Mouse (Mus musculus) neural tube, embryonic 12.5 days (tissue): ENCODE measurements around the gene Sgo2b. TPM values are rescaled to one million over a fixed set of nuclear protein-coding genes. Genes with fewer than 3 reads are reported as not detected.
A peak's percentile ranks its signal among the peaks of the same experiment; 100 is the strongest.
"Not testable (repeated sequence)": the region's sequence is repeated elsewhere in the genome, so short reads cannot be mapped to it uniquely, and the experiment has no call there.

ENCODE experiments used
- ATAC-seq: fragments of 200-750 bp; cut with Nextera tagmentation; 2 replicates; pipeline ENCODE4 v1.8.0; 2017; ENCODE audit warnings: low read depth, mild to moderate bottlenecking, moderate TSS enrichment, moderate library complexity; ENCODE audit not compliant: low FRiP score
- H3K27ac ChIP-seq: fragments of 300-500 bp; sonication (generic); 2 replicates; pipeline ENCODE4 v1.5.1; 2016
- H3K27me3 ChIP-seq: fragments of 300-500 bp; sonication (generic); replicated peaks from 2 replicates; pipeline ENCODE4 v1.6.1; 2016; ENCODE audit warnings: mild to moderate bottlenecking
- H3K36me3 ChIP-seq: fragments of 300-500 bp; sonication (generic); 2 replicates; pipeline ENCODE4 v1.6.1; 2016; ENCODE audit warnings: mild to moderate bottlenecking
- H3K4me1 ChIP-seq: fragments of 300-500 bp; sonication (generic); 2 replicates; pipeline ENCODE4 v1.6.1; 2016
- H3K4me2 ChIP-seq: fragments of 300-500 bp; sonication (generic); replicated peaks from 2 replicates; pipeline ENCODE4 v1.6.1; 2016; ENCODE audit warnings: mild to moderate bottlenecking
- H3K4me3 ChIP-seq: fragments of 300-500 bp; sonication (generic); 2 replicates; pipeline ENCODE4 v1.5.1; 2016
- H3K9ac ChIP-seq: fragments of 300-500 bp; sonication (generic); 2 replicates; pipeline ENCODE4 v1.6.1; 2016; ENCODE audit warnings: mild to moderate bottlenecking
- H3K9me3 ChIP-seq: fragments of 300-500 bp; sonication (generic); 2 replicates; pipeline ENCODE4 v1.6.1; 2016; ENCODE audit warnings: mild to moderate bottlenecking
- WGBS: fragments of 180-500 bp; shearing (Covaris S2); methylation state at CpG from one replicate; pipeline ENCODE4 v1.1.7; 2016; 5-methylcytosine and 5-hydroxymethylcytosine counted together
- polyA plus RNA-seq: library from polyadenylated mRNA; unstranded; fragments of >200 nt; fragmentation: Nextera tagmentation; extraction: Ambion mirVana; gene quantifications from 2 replicates; pipeline ENCODE4 v1.2.1, GENCODE M21; 2016

Sgo2b gene
- polyA plus RNA-seq: not detected in 2 replicates

- H3K4me2 ChIP-seq: peak within 1 kb of the TSS; percentile 75
- no peak within 1 kb of the TSS for H3K27ac ChIP-seq
- ATAC-seq: peak; percentile 87
- H3K4me3 ChIP-seq: peak within 1 kb of the TSS; percentile 34
- WGBS: 6% methylated on average over 27 of the region's 30 CpGs
- no peaks in the 10 kb centered on the region for H3K27me3 ChIP-seq
- peak within 1 kb of the TSS; percentile 47; the same call in 1 of the 2 replicates for H3K9ac ChIP-seq
- H3K36me3 ChIP-seq: no peaks in the 10 kb centered on the region
- H3K9me3 ChIP-seq: no peaks in the 10 kb centered on the region
- peaks cover 6% of the 10 kb centered on the region for H3K4me1 ChIP-seq
Observed at GRCm38 (mm10) chr8:63951626-63952377, at the start of gene Sgo2b. TSS of gene Sgo2b (minus strand) at chr8:63952248.

DNA sequence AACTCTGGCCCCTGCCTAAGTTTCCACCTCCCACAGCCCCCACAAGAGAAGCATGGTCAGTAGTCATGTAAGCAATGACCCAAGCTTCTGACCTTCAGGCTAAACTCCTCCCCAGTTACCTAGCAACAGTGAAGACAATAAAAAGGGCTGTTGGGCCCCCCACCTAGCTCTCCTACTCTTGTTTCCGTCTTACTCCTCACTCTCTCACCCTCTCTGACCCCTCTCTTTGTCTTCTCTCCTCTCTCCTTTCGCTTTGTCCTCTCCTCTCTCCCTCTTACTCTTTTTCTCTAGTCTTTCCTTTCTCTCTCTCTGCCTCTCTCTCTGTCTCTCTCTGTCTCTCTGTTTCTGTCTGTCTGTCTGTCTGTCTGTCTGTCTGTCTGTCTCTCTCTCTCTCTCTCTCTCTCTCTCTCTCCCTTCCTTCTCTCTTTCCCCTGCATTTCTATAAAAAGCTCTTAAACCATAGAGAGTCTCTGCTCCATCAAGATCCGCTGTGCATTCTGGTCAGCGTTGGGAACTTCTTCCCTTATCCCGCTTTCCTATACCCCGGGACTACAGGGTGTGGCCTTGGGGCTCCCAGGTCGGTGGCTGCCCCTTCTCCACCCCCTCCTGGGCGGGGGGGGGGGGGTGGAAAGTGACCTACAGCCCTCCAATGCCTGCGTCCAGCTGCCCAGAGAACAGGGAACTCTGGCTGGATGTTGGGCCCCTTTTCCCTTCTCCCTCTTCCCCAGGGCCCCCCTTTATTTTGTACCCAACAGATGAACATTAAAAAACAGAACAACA, 18.8 kb upstream of the Sgo2b start:
- WGBS: 16% methylated on average over 9 of the region's 9 CpGs
- H3K4me3 ChIP-seq, ATAC-seq, H3K27ac ChIP-seq, H3K36me3 ChIP-seq, H3K9ac ChIP-seq, H3K4me1 ChIP-seq, H3K27me3 ChIP-seq, H3K9me3 ChIP-seq, H3K4me2 ChIP-seq: not testable (repeated sequence)

GRCm38 (mm10) chr8:63961032-63961785, 9.2 kb upstream of the Sgo2b start:
- Histone ChIP-seq H3K4me3 (no peak overlapping the region), H3K9me3 (no peaks in the 10 kb centered on the region), H3K4me1 (no peaks in the 10 kb centered on the region), H3K4me2 (no peak overlapping the region), H3K9ac (no peak overlapping the region), H3K27ac (no peak overlapping the region), H3K27me3 (no peaks in the 10 kb centered on the region), H3K36me3 (no peaks in the 10 kb centered on the region)
- ATAC-seq: no peak
- 74% methylated on average over 3 of the region's 3 CpGs for WGBS

DNA sequence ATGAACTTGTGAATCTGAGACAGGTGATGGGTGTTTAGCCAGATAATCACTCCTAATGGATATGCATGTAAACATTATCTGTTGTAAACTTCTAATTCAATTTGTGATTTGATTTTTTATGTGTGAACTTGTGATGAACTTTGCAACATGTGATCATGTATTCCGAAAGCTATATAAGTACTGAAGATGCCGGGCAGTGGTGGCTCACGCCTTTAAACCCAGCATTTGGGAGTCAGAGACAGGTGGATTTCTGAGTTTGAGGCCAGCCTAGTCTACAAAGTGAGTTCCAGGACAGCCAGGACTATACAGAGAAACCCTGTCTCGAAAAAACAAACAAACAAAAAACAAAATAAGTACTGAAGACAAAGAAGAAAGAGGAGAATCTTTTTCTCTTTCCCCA, 1.8 kb upstream of the Sgo2b start:
- not testable (repeated sequence) for H3K27ac ChIP-seq, H3K9ac ChIP-seq, H3K4me3 ChIP-seq, ATAC-seq, H3K9me3 ChIP-seq, H3K36me3 ChIP-seq, H3K4me1 ChIP-seq, H3K27me3 ChIP-seq, H3K4me2 ChIP-seq
- WGBS: 82% methylated on average over 4 of the region's 4 CpGs

DNA sequence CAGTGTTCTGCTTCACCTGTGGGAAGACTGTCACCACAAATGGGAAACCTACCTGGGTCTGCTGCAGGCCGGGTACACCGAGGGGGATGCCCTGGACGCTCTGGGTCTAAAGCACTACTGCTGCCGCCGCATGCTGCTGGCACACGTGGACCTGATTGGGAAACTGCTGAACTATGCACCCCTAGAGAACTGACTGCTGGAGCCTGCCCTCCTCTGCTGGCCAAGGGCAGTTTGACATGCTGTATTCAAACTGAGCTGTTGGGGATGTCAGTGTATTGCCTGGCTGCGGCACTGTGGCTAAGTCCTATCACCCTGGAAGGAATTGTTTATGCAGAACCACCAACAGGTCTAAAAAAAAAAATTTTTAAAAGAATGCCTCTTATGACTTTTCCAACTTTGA, 18.9 kb downstream of the Sgo2b start:
- H3K4me2 ChIP-seq: no peak overlapping the region
- H3K27ac ChIP-seq: no peak overlapping the region
- no peak overlapping the region for H3K9ac ChIP-seq
- H3K4me1 ChIP-seq: no peaks in the 10 kb centered on the region
- WGBS: 83% methylated on average over 7 of the region's 7 CpGs
- H3K9me3 ChIP-seq: no peaks in the 10 kb centered on the region
- no peak for ATAC-seq
- no peaks in the 10 kb centered on the region for H3K27me3 ChIP-seq
- H3K4me3 ChIP-seq: no peak overlapping the region
- H3K36me3 ChIP-seq: no peaks in the 10 kb centered on the region

DNA sequence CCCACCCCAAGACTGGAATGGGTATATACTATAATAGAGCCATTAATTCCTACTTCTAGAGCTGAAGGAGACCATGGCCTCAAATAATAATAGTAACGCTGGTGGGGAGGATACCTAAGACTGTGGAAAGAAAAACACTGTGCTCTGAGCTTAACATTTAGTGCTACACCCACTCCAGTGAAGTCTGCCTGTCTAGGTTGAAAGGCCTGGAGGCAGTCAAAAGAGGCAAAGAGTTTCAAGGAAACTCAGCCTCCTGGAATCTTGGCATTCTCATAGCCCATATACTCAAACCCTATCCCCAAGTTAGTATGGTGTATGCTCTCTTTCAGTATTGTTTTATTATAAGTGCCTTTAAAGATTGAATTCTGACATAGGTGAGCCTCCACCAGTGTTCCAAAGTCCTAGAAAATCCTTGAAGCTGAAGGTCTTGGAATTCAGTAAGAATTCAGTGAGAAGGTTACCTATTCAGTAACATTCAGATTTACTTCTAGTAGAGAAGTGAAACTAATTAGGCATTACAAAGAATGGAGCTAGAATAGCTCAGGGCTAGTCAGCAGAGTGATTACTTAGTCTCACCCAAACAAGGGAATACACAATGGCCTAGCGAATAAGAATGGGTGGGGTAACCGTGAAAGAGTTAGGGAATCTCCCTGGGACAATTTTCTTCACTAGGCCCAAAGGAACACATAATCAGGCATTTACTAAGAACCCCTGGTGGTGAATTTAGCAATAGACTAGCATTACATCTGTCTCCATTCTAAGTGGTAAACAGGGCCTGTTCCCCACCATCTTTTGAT, 22.5 kb downstream of the Sgo2b start:
- H3K27me3 ChIP-seq: no peaks in the 10 kb centered on the region
- H3K36me3 ChIP-seq: no peaks in the 10 kb centered on the region
- H3K4me2 ChIP-seq: no peak overlapping the region
- H3K27ac ChIP-seq: no peak overlapping the region
- no peak overlapping the region for H3K9ac ChIP-seq
- no peaks in the 10 kb centered on the region for H3K9me3 ChIP-seq
- H3K4me1 ChIP-seq: no peaks in the 10 kb centered on the region
- H3K4me3 ChIP-seq: no peak overlapping the region
- WGBS: 58% methylated on average over 3 of the region's 3 CpGs
- no peak for ATAC-seq

DNA sequence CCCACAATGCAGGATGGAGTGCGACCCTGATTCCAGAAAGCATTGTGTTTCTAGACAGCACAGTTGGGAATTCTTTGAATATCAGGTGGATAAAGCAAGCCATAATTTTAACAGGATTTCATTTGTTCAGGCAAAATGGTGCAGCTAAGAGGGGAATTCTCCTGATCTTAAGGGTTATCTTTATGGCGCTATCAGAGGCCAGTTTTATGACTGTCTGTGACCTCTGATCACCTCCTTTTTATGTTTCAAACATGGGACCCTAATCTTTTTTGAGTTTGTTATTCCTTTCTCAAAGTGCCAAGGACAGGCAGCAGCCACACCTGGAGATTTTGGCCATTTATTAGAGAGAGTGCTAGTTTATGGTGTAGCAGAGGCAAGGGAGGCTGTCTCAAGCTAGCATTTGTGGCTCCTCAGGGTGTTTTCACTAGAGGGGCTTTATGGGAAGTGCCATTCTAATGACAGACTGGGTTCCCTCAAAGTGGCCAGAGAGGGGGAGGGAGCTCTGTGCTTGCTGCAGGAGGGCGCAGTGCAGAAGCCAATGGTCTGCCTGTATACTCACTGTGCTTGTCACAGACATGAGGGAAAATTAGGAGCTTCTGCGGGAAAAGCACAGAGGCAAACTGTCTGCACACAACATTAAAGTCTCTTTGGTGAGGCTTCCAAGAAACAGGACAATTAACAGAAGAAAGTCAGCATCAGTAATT, 30.6 kb downstream of the Sgo2b start:
- Histone ChIP-seq H3K4me2 (no peak overlapping the region), H3K4me1 (0 out of 2 replicates have a peak, but pooled peaks cover 3% of the 10 kb centered on the region), H3K4me3 (no peak overlapping the region), H3K36me3 (no peaks in the 10 kb centered on the region), H3K9ac (no peak overlapping the region), H3K27ac (no peak overlapping the region), H3K9me3 (no peaks in the 10 kb centered on the region), H3K27me3 (no peaks in the 10 kb centered on the region)
- no peak for ATAC-seq
- 29% methylated on average over 4 of the region's 4 CpGs for WGBS

DNA sequence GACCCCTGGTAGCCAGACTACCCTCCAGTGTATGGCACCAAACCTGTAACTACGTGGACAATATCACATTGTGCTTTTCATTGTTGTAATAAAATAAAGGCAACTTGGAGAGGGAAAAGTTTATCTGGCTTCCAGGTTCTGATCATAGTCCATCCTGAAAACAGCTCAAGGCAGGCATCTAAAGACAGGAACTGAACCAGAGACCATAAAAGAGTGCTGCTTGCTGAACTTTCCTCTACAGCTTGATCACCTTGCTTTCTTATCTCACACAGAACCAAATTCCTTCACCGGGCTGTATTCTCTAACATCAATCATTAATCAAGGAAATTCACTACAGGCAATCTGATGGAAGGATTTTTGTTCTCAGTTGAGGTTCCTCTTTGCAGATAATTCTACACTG, 57.0 kb downstream of the Sgo2b start:
- no peaks in the 10 kb centered on the region for H3K27me3 ChIP-seq
- no peak overlapping the region for H3K9ac ChIP-seq
- H3K4me2 ChIP-seq: no peak overlapping the region
- no peaks in the 10 kb centered on the region for H3K4me1 ChIP-seq
- ATAC-seq: no peak
- no peak overlapping the region for H3K27ac ChIP-seq
- 80% methylated on average over 2 of the region's 2 CpGs for WGBS
- H3K9me3 ChIP-seq: no peaks in the 10 kb centered on the region
- no peaks in the 10 kb centered on the region for H3K36me3 ChIP-seq
- no peak overlapping the region for H3K4me3 ChIP-seq

- H3K4me3 ChIP-seq: no peak overlapping the region
- H3K4me1 ChIP-seq: no peaks in the 10 kb centered on the region
- no peaks in the 10 kb centered on the region for H3K36me3 ChIP-seq
- H3K9ac ChIP-seq: no peak overlapping the region
- 87% methylated on average over 4 of the region's 4 CpGs for WGBS
- no peaks in the 10 kb centered on the region for H3K9me3 ChIP-seq
- no peaks in the 10 kb centered on the region for H3K27me3 ChIP-seq
- H3K4me2 ChIP-seq: no peak overlapping the region
- H3K27ac ChIP-seq: no peak overlapping the region
- ATAC-seq: no peak
Observed at GRCm38 (mm10) chr8:63878353-63878752, 73.7 kb downstream of the Sgo2b start.

GRCm38 (mm10) chr8:63877393-63877792, 74.7 kb downstream of the Sgo2b start:
- Histone ChIP-seq H3K9me3 (no peaks in the 10 kb centered on the region), H3K27me3 (no peaks in the 10 kb centered on the region), H3K27ac (no peak overlapping the region), H3K4me2 (no peak overlapping the region), H3K4me1 (no peaks in the 10 kb centered on the region), H3K9ac (no peak overlapping the region), H3K36me3 (no peaks in the 10 kb centered on the region), H3K4me3 (no peak overlapping the region)
- peak; percentile 88 for ATAC-seq
- WGBS: 24% methylated on average over 6 of the region's 6 CpGs

GRCm38 (mm10) chr8:63876949-63877348, 75.1 kb downstream of the Sgo2b start:
- Histone ChIP-seq H3K27me3 (no peaks in the 10 kb centered on the region), H3K27ac (no peak overlapping the region), H3K36me3 (no peaks in the 10 kb centered on the region), H3K4me2 (no peak overlapping the region), H3K4me3 (no peak overlapping the region), H3K9me3 (no peaks in the 10 kb centered on the region), H3K9ac (no peak overlapping the region), H3K4me1 (no peaks in the 10 kb centered on the region)
- ATAC-seq: peak; percentile 62; the same call in 1 of the 2 replicates
- WGBS: 94% methylated on average over 7 of the region's 7 CpGs
